Mouse (Mus musculus) hindbrain, embryonic 10.5 days (tissue): ENCODE data around the gene Vgll4. TPM values are rescaled to one million over a fixed set of nuclear protein-coding genes. Genes with fewer than 3 reads are reported as not detected.

Experiments
- DNase-seq: peaks from one replicate; pipeline ENCODE4 v3.0.0-alpha.2; 2017; ENCODE audit warnings: low spot score
- H3K27ac ChIP-seq: fragments of 300-500 bp; sonication (generic); 2 replicates; pipeline ENCODE4 v1.5.1; 2016; ENCODE audit warnings: mild to moderate bottlenecking, moderate library complexity
- H3K27me3 ChIP-seq: fragments of 300-500 bp; sonication (generic); 2 replicates; pipeline ENCODE4 v1.6.1; 2016; ENCODE audit warnings: mild to moderate bottlenecking; ENCODE audit not compliant: poor library complexity, insufficient read depth, severe bottlenecking
- H3K36me3 ChIP-seq: fragments of 300-500 bp; sonication (generic); 2 replicates; pipeline ENCODE4 v1.6.1; 2016; ENCODE audit warnings: mild to moderate bottlenecking, moderate library complexity
- H3K4me1 ChIP-seq: fragments of 300-500 bp; sonication (generic); replicated peaks from 2 replicates; pipeline ENCODE4 v1.6.1; 2016; ENCODE audit warnings: mild to moderate bottlenecking
- H3K4me3 ChIP-seq: fragments of 300-500 bp; sonication (generic); 2 replicates; pipeline ENCODE4 v1.5.1; 2016; ENCODE audit warnings: mild to moderate bottlenecking, moderate library complexity
- H3K9me3 ChIP-seq: fragments of 300-500 bp; sonication (generic); 2 replicates; pipeline ENCODE4 v1.6.1; 2016; ENCODE audit warnings: mild to moderate bottlenecking, moderate library complexity
- WGBS: fragments of 180-500 bp; shearing (Covaris S2); methylation state at CpG from one replicate; pipeline ENCODE4 v1.1.7; 2016; 5-methylcytosine and 5-hydroxymethylcytosine counted together
- polyA plus RNA-seq: library from polyadenylated mRNA; unstranded; fragments of >200 nt; fragmentation: Nextera tagmentation; extraction: Ambion mirVana; gene quantifications from 2 replicates; pipeline ENCODE4 v1.2.1, GENCODE M21; 2016

Gene Vgll4
- polyA plus RNA-seq, 1 experiment from 2014 or later: 73.3 TPM

- Histone ChIP-seq H3K36me3 (no peaks in the 10 kb centered on the region), H3K9me3 (no peaks in the 10 kb centered on the region), H3K4me1 (no peaks in the 10 kb centered on the region; the same call in 1 of the 2 replicates), H3K4me3 (no peak overlapping the region), H3K27ac (no peak overlapping the region), H3K27me3 (no peaks in the 10 kb centered on the region)
- 93% methylated on average over 5 of the region's 5 CpGs for WGBS
- DNase-seq: no peak
These were observed 16.2 kb downstream of the Vgll4 start for GRCm38 (mm10) chr6:114953601-114954000.

GRCm38 (mm10) chr6:114952356-114952755, 17.4 kb downstream of the Vgll4 start:
- WGBS: 78% methylated on average over 5 of the region's 5 CpGs
- H3K4me3 ChIP-seq: no peak overlapping the region
- H3K27ac ChIP-seq: no peak overlapping the region
- H3K4me1 ChIP-seq: no peaks in the 10 kb centered on the region; the same call in 1 of the 2 replicates
- H3K36me3 ChIP-seq: no peaks in the 10 kb centered on the region
- no peaks in the 10 kb centered on the region for H3K27me3 ChIP-seq
- no peak for DNase-seq
- H3K9me3 ChIP-seq: no peaks in the 10 kb centered on the region

GRCm38 (mm10) chr6:114944456-114945438, 25.0 kb downstream of the Vgll4 start:
- H3K4me3 ChIP-seq: no peak overlapping the region
- H3K4me1 ChIP-seq: no peaks in the 10 kb centered on the region
- no peak overlapping the region for H3K27ac ChIP-seq
- DNase-seq: no peak
- H3K27me3 ChIP-seq: no peaks in the 10 kb centered on the region
- H3K36me3 ChIP-seq: no peaks in the 10 kb centered on the region
- WGBS: 89% methylated on average over 14 of the region's 14 CpGs
- H3K9me3 ChIP-seq: no peaks in the 10 kb centered on the region

- 74% methylated on average over 8 of the region's 8 CpGs for WGBS
- no peaks in the 10 kb centered on the region for H3K9me3 ChIP-seq
- no peak for DNase-seq
These were observed 28.5 kb downstream of the Vgll4 start for GRCm38 (mm10) chr6:114941201-114941849.

GRCm38 (mm10) chr6:114939666-114940065, 30.1 kb downstream of the Vgll4 start:
- no peak for DNase-seq
- H3K27me3 ChIP-seq: no peaks in the 10 kb centered on the region
- no peaks in the 10 kb centered on the region for H3K9me3 ChIP-seq
- 82% methylated on average over 2 of the region's 2 CpGs for WGBS
- no peaks in the 10 kb centered on the region for H3K4me1 ChIP-seq
- no peak overlapping the region for H3K27ac ChIP-seq
- no peak overlapping the region for H3K4me3 ChIP-seq
- H3K36me3 ChIP-seq: no peaks in the 10 kb centered on the region

More at GRCm38 (mm10) chr6:114941201-114941849, 28.5 kb downstream of the Vgll4 start:
- Histone ChIP-seq H3K27ac (no peak overlapping the region), H3K4me1 (no peaks in the 10 kb centered on the region), H3K36me3 (no peaks in the 10 kb centered on the region), H3K27me3 (no peaks in the 10 kb centered on the region), H3K4me3 (no peak overlapping the region)

GRCm38 (mm10) chr6:114936941-114937313, 32.9 kb downstream of the Vgll4 start:
- Histone ChIP-seq H3K4me1 (no peaks in the 10 kb centered on the region), H3K27me3 (no peaks in the 10 kb centered on the region), H3K36me3 (no peaks in the 10 kb centered on the region), H3K4me3 (no peak overlapping the region), H3K27ac (no peak overlapping the region), H3K9me3 (no peaks in the 10 kb centered on the region)
- DNase-seq: no peak
- WGBS: 77% methylated on average over 5 of the region's 5 CpGs

GRCm38 (mm10) chr6:114936297-114936940, 33.4 kb downstream of the Vgll4 start:
- no peak for DNase-seq
- Histone ChIP-seq H3K27ac (no peak overlapping the region), H3K4me1 (peaks cover 2% of the 10 kb centered on the region; the same call in 1 of the 2 replicates), H3K4me3 (no peak overlapping the region), H3K9me3 (no peaks in the 10 kb centered on the region), H3K36me3 (no peaks in the 10 kb centered on the region), H3K27me3 (no peaks in the 10 kb centered on the region)
- 84% methylated on average over 19 of the region's 19 CpGs for WGBS

GRCm38 (mm10) chr6:114935362-114935761, 34.4 kb downstream of the Vgll4 start:
- no peaks in the 10 kb centered on the region for H3K9me3 ChIP-seq
- no peak overlapping the region for H3K27ac ChIP-seq
- no peak overlapping the region for H3K4me3 ChIP-seq
- WGBS: 81% methylated on average over 3 of the region's 3 CpGs
- H3K27me3 ChIP-seq: no peaks in the 10 kb centered on the region
- no peak for DNase-seq
- peaks cover 5% of the 10 kb centered on the region; the same call in 1 of the 2 replicates for H3K4me1 ChIP-seq
- H3K36me3 ChIP-seq: no peaks in the 10 kb centered on the region

- Histone ChIP-seq H3K4me3 (no peak overlapping the region), H3K9me3 (no peaks in the 10 kb centered on the region), H3K4me1 (peaks cover 11% of the 10 kb centered on the region), H3K36me3 (no peaks in the 10 kb centered on the region), H3K27me3 (no peaks in the 10 kb centered on the region), H3K27ac (no peak overlapping the region)
- no peak for DNase-seq
- 91% methylated on average over 11 of the region's 11 CpGs for WGBS
These were observed 35.7 kb downstream of the Vgll4 start for GRCm38 (mm10) chr6:114934045-114934444.

- Histone ChIP-seq H3K4me3 (no peak overlapping the region), H3K27me3 (no peaks in the 10 kb centered on the region), H3K27ac (no peak overlapping the region), H3K4me1 (peaks cover 11% of the 10 kb centered on the region), H3K36me3 (no peaks in the 10 kb centered on the region), H3K9me3 (no peaks in the 10 kb centered on the region)
- no peak for DNase-seq
- WGBS: 91% methylated on average over 3 of the region's 3 CpGs
These were observed 36.8 kb downstream of the Vgll4 start for GRCm38 (mm10) chr6:114932991-114933392.

- no peak overlapping the region for H3K27ac ChIP-seq
- WGBS: 83% methylated on average over 5 of the region's 5 CpGs
- H3K36me3 ChIP-seq: no peaks in the 10 kb centered on the region
- no peak for DNase-seq
- no peaks in the 10 kb centered on the region for H3K27me3 ChIP-seq
- H3K4me1 ChIP-seq: peaks cover 11% of the 10 kb centered on the region
- no peak overlapping the region for H3K4me3 ChIP-seq
- H3K9me3 ChIP-seq: peaks cover 3% of the 10 kb centered on the region; the same call in 1 of the 2 replicates
These were observed 37.7 kb downstream of the Vgll4 start for GRCm38 (mm10) chr6:114932116-114932500.

GRCm38 (mm10) chr6:114931212-114932115, 38.3 kb downstream of the Vgll4 start:
- no peak overlapping the region for H3K4me3 ChIP-seq
- H3K27ac ChIP-seq: no peak overlapping the region
- H3K27me3 ChIP-seq: no peaks in the 10 kb centered on the region
- H3K4me1 ChIP-seq: peaks cover 11% of the 10 kb centered on the region
- DNase-seq: no peak
- 78% methylated on average over 28 of the region's 28 CpGs for WGBS
- peaks cover 7% of the 10 kb centered on the region; the same call in 1 of the 2 replicates for H3K9me3 ChIP-seq
- no peaks in the 10 kb centered on the region for H3K36me3 ChIP-seq
